Mouse (Mus musculus) embryonic fibroblast, embryonic 13.5 days (primary cell): Measurements from ENCODE around the gene Akr1b10.

Experiments
- CTCF ChIP-seq: IDR thresholded peaks from 2 replicates; pipeline ENCODE4 v1.5.1; 2011; ENCODE audit warnings: mild to moderate bottlenecking, control low read depth, low read length, moderate library complexity, borderline replicate concordance; ENCODE audit not compliant: insufficient read depth
- POLR2A ChIP-seq: IDR thresholded peaks from 2 replicates; pipeline ENCODE4 v1.6.1; 2011; ENCODE audit warnings: low read depth, mild to moderate bottlenecking, control low read depth, low read length, moderate library complexity

GRCm38 (mm10) chr6:34371700-34372351 lies 12.2 kb upstream of the Akr1b10 start:
- TF ChIP-seq POLR2A (no peak), CTCF (no peak)
